Comparison of ENCODE assay signal across 7 mouse cellular contexts in the genomic region with DNA sequence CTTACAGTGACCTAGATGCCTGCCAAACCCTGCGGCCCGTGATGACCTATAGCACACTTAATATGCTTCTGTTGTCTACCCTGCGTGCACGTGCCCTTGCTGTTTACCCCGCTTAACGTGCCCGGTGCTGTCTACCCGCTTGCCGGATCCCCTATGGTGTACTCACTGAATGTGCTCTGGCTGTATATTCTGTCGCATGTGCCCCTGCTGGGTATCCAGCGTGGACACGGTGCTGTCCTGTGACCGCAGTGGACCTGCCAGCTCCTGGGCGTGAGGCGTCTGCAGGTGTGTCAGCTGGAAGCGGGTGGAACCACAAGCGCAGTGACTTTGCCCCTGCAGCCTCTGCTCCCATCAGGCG. TPM values are rescaled to one million over a fixed set of nuclear protein-coding genes. Genes with fewer than 3 reads are reported as not detected.
DNase-seq lines count a peak whose midpoint lies in the region; ATAC-seq and TF ChIP-seq lines count a peak whose summit lies in the region.

A gene (minus strand): TSS at position 289 of the 358 bp plus-strand sequence.

- intact Hi-C loops in left cerebral cortex, postnatal 14 days (cut with DNase I), result no loop called here

- H3K27ac ChIP-seq in neural tube, embryonic 11.5 days (ENCODE audit: low read depth, low read length), result no peak within 1 kb of the TSS
- H3K27ac ChIP-seq in embryonic facial prominence, embryonic 11.5 days (replicated peaks; ENCODE audit: low read depth, low read length), result no peak within 1 kb of the TSS
- no peak within 1 kb of the TSS for H3K27ac ChIP-seq in liver, postnatal 0 days (ENCODE audit: low read depth)

- no peaks in the 10 kb centered on the region for H3K36me3 ChIP-seq in neural tube, embryonic 11.5 days (ENCODE audit: control insufficient read depth, insufficient read depth, low read length)
- H3K36me3 ChIP-seq in embryonic facial prominence, embryonic 11.5 days (replicated peaks; ENCODE audit: control insufficient read depth, insufficient read depth, low read depth, low read length), result no peaks in the 10 kb centered on the region
- no peaks in the 10 kb centered on the region for H3K36me3 ChIP-seq in liver, postnatal 0 days (replicated peaks; ENCODE audit: insufficient read depth, low read length)

- 2% methylated on average over 18 of the region's 18 CpGs for WGBS in neural tube, embryonic 11.5 days
- 1% methylated on average over 18 of the region's 18 CpGs for WGBS in embryonic facial prominence, embryonic 11.5 days
- WGBS in liver, postnatal 0 days (ENCODE audit: insufficient replicate concordance), result 0% methylated on average over 18 of the region's 18 CpGs

- peak within 1 kb of the TSS; percentile 51 for H3K4me3 ChIP-seq in neural tube, embryonic 11.5 days (ENCODE audit: low read depth, low read length)
- peak within 1 kb of the TSS; percentile 39 for H3K4me3 ChIP-seq in embryonic facial prominence, embryonic 11.5 days (ENCODE audit: low read depth, low read length)
- peak within 1 kb of the TSS; percentile 47 for H3K4me3 ChIP-seq in liver, postnatal 0 days (ENCODE audit: low read depth, low read length)

- peaks cover 7% of the 10 kb centered on the region for H3K27me3 ChIP-seq in neural tube, embryonic 11.5 days (ENCODE audit: control insufficient read depth, insufficient read depth, low read length)
- H3K27me3 ChIP-seq in embryonic facial prominence, embryonic 11.5 days (ENCODE audit: control insufficient read depth, insufficient read depth, low read length), result peaks cover 11% of the 10 kb centered on the region
- H3K27me3 ChIP-seq in liver, postnatal 0 days (ENCODE audit: insufficient read depth, low read length), result 0 out of 2 replicates have a peak, but pooled peaks cover 6% of the 10 kb centered on the region

- ATAC-seq in neural tube, embryonic 11.5 days (ENCODE audit: insufficient read depth, low FRiP score, low TSS enrichment), result peak; percentile 67
- no peak for ATAC-seq in embryonic facial prominence, embryonic 11.5 days (replicated peaks; ENCODE audit: insufficient number of reproducible peaks, low FRiP score, low TSS enrichment, low read depth)
- peak; percentile 47 to 65 for ATAC-seq in hematopoietic stem cell, adult 5-6 weeks (replicated peaks in 1 of 2; ENCODE audit: insufficient read depth in 1 of 2, low FRiP score in 2 of 2, low TSS enrichment in 1 of 2, low read depth in 1 of 2, poor library complexity in 2 of 2, severe bottlenecking in 2 of 2)
- peak; percentile 73 for ATAC-seq in liver, postnatal 0 days

- no peak for TF ChIP-seq CTCF in liver, postnatal 0 days (IDR thresholded peaks at IDR 0.05; ENCODE audit: low read depth)

- H3K4me1 ChIP-seq in neural tube, embryonic 11.5 days (ENCODE audit: control insufficient read depth, insufficient read depth, low read length), result 0 out of 2 replicates have a peak, but pooled peaks cover 3% of the 10 kb centered on the region
- no peaks in the 10 kb centered on the region; the same call in 1 of the 2 replicates for H3K4me1 ChIP-seq in embryonic facial prominence, embryonic 11.5 days (ENCODE audit: control insufficient read depth, insufficient read depth, low read length)
- no peaks in the 10 kb centered on the region; the same call in 1 of the 2 replicates for H3K4me1 ChIP-seq in liver, postnatal 0 days (ENCODE audit: insufficient read depth)

- peak within 1 kb of the TSS; percentile 44 for H3K9ac ChIP-seq in neural tube, embryonic 11.5 days (ENCODE audit: low read length)
- H3K9ac ChIP-seq in embryonic facial prominence, embryonic 11.5 days (replicated peaks; ENCODE audit: low read length), result no peak within 1 kb of the TSS; the same call in 1 of the 2 replicates
- no peak within 1 kb of the TSS for H3K9ac ChIP-seq in liver, postnatal 0 days (replicated peaks)

- no peaks in the 10 kb centered on the region for H3K9me3 ChIP-seq in neural tube, embryonic 11.5 days (ENCODE audit: control insufficient read depth, low read length)
- no peaks in the 10 kb centered on the region for H3K9me3 ChIP-seq in embryonic facial prominence, embryonic 11.5 days (replicated peaks; ENCODE audit: control insufficient read depth, low read length)
- H3K9me3 ChIP-seq in liver, postnatal 0 days (ENCODE audit: low read length), result no peaks in the 10 kb centered on the region

- DNase-seq in neural tube, embryonic 11.5 days (ENCODE audit: low spot score), result no peak
- DNase-seq in neural tube, embryonic 10.5 days (ENCODE audit: extremely low spot score, low spot score), result no peak
- peak; percentile 2 for DNase-seq in embryonic facial prominence, embryonic 11.5 days (ENCODE audit: low spot score)
- DNase-seq in liver, postnatal 0 days, result peak; percentile 42
- DNase-seq in B cell, adult 2 months, result no peak
- no peak for DNase-seq in left cerebral cortex, postnatal 14 days (ENCODE audit: low spot score in 2 of 2)

- TF ChIP-seq EP300 in liver, postnatal 0 days (IDR thresholded peaks at IDR 0.05; ENCODE audit: low read depth), result no peak

- peak within 1 kb of the TSS; percentile 96 for H3K4me2 ChIP-seq in neural tube, embryonic 11.5 days (ENCODE audit: low read depth)
- H3K4me2 ChIP-seq in embryonic facial prominence, embryonic 11.5 days (ENCODE audit: low read depth, low read length), result peak within 1 kb of the TSS; percentile 93
- H3K4me2 ChIP-seq in liver, postnatal 0 days (ENCODE audit: low read depth, low read length), result peak within 1 kb of the TSS; percentile 78

RNA-seq across cellular contexts. Expression of the gene that starts here (rescaled TPM):
- 0.20 TPM in 1 of 2 replicates, not detected in the other for polyA plus RNA-seq in neural tube, embryonic 11.5 days (2014; fragmentation: Nextera tagmentation; extraction: Ambion mirVana)
- polyA plus RNA-seq in embryonic facial prominence, embryonic 11.5 days (2014; fragmentation: Nextera tagmentation; extraction: Ambion mirVana), result 0.18 and 0.24 TPM in 2 replicates
- not detected in 2 replicates for total RNA-seq in hematopoietic stem cell, adult 5-6 weeks (2017)
- 0.15 TPM in 1 of 2 replicates, not detected in the other for polyA plus RNA-seq in liver, postnatal 0 days (2015; fragmentation: Nextera tagmentation; extraction: Ambion mirVana)
- not detected for total RNA-seq in left cerebral cortex, postnatal 14 days (2021)

Comparison
In these comparisons a context has a peak if more than half of its experiments do, and no peak if none do; other contexts are left out.
1. Peak in ATAC-seq, H3K4me3 ChIP-seq, H3K9ac ChIP-seq and H3K4me2 ChIP-seq in neural tube, embryonic 11.5 days; RNA of the gene not detected or under 1 TPM.
2. Peak in DNase-seq, H3K4me3 ChIP-seq and H3K4me2 ChIP-seq in embryonic facial prominence, embryonic 11.5 days; RNA of the gene not detected or under 1 TPM.
3. Peak in ATAC-seq in hematopoietic stem cell, adult 5-6 weeks; RNA of the gene not detected or under 1 TPM.
4. Peak in DNase-seq, ATAC-seq, H3K4me3 ChIP-seq and H3K4me2 ChIP-seq in liver, postnatal 0 days; RNA of the gene not detected or under 1 TPM.